Mouse (Mus musculus) forebrain, embryonic 10.5 days (tissue): ENCODE data around the gene Supt5. TPM values are rescaled to one million over a fixed set of nuclear protein-coding genes. Genes with fewer than 3 reads are reported as not detected.

Experiments
- DNase-seq: peaks from one replicate; pipeline ENCODE4 v3.0.0-alpha.2; 2017; ENCODE audit warnings: low spot score; ENCODE audit errors: extremely low spot score
- H3K27ac ChIP-seq: fragments of 300-500 bp; sonication (generic); 2 replicates; pipeline ENCODE4 v1.5.1; 2016; ENCODE audit warnings: mild to moderate bottlenecking
- H3K27me3 ChIP-seq: fragments of 300-500 bp; sonication (generic); 2 replicates; pipeline ENCODE4 v1.6.1; 2016; ENCODE audit warnings: mild to moderate bottlenecking; ENCODE audit not compliant: poor library complexity, severe bottlenecking
- H3K36me3 ChIP-seq: fragments of 300-500 bp; sonication (generic); replicated peaks from 2 replicates; pipeline ENCODE4 v1.6.1; 2016; ENCODE audit warnings: mild to moderate bottlenecking, moderate library complexity
- H3K4me1 ChIP-seq: fragments of 300-500 bp; sonication (generic); 2 replicates; pipeline ENCODE4 v1.6.1; 2016
- H3K4me3 ChIP-seq: fragments of 300-500 bp; sonication (generic); 2 replicates; pipeline ENCODE4 v1.5.1; 2016; ENCODE audit warnings: mild to moderate bottlenecking, moderate library complexity
- H3K9me3 ChIP-seq: fragments of 300-500 bp; sonication (generic); 2 replicates; pipeline ENCODE4 v1.6.1; 2016; ENCODE audit warnings: mild to moderate bottlenecking, moderate library complexity
- WGBS: fragments of 180-500 bp; shearing (Covaris S2); methylation state at CpG from one replicate; pipeline ENCODE4 v1.1.7; 2016; 5-methylcytosine and 5-hydroxymethylcytosine counted together
- polyA plus RNA-seq: library from polyadenylated mRNA; unstranded; fragments of >200 nt; fragmentation: Nextera tagmentation; extraction: Ambion mirVana; gene quantifications from 2 replicates; pipeline ENCODE4 v1.2.1, GENCODE M21; 2016

Gene Supt5
- polyA plus RNA-seq, 1 experiment from 2014 or later: 118 TPM

DNA sequence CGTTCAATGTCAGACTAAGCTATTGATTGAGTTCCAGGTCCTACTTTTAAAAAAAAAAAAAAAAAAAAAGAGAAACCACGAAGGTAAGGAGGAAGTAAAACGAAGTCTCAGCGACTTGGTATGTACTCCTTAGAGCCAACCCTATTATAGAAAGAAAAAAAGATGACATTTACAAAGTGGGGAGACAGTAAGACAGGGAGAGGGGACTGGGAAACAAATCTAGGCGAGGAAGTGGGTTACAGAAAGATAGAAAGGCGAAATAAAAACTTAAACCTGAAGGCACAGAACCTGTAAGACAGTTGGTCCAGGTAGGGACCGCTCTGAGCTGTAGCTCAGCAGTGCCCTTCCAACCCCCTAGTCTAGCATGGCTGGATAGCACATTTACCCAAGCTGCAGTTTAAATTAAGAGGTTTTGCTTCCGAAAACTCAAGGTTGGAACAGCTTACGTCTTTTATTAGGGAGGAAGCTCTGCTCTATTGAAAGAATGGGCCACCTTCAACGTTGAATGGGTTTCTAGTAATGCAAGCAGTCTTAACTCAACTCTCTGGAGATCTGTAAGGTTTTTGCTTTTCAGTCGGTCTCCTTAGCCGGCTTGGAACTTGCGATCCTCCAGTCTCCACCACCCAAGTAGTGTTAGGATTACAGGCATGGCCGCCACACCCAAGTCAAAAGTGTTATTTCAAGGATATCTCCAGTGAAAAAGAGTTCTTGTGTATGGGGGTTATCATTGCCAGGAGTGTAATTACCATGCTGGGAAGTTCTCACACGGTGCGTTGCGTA is 41.9 kb upstream of the Supt5 start, which contains the start of gene Zfp36:
Zfp36 (minus strand) TSS at position 17 of the 780 bp plus-strand sequence.
- Histone ChIP-seq H3K36me3 (peaks cover 16% of the 10 kb centered on the region), H3K4me3 (peak within 1 kb of the TSS; percentile 69), H3K9me3 (no peaks in the 10 kb centered on the region), H3K4me1 (peaks cover 81% of the 10 kb centered on the region), H3K27me3 (peaks cover 14% of the 10 kb centered on the region), H3K27ac (peak within 1 kb of the TSS; percentile 90)
- no peak for DNase-seq
- 57% methylated on average over 17 of the region's 17 CpGs for WGBS

DNA sequence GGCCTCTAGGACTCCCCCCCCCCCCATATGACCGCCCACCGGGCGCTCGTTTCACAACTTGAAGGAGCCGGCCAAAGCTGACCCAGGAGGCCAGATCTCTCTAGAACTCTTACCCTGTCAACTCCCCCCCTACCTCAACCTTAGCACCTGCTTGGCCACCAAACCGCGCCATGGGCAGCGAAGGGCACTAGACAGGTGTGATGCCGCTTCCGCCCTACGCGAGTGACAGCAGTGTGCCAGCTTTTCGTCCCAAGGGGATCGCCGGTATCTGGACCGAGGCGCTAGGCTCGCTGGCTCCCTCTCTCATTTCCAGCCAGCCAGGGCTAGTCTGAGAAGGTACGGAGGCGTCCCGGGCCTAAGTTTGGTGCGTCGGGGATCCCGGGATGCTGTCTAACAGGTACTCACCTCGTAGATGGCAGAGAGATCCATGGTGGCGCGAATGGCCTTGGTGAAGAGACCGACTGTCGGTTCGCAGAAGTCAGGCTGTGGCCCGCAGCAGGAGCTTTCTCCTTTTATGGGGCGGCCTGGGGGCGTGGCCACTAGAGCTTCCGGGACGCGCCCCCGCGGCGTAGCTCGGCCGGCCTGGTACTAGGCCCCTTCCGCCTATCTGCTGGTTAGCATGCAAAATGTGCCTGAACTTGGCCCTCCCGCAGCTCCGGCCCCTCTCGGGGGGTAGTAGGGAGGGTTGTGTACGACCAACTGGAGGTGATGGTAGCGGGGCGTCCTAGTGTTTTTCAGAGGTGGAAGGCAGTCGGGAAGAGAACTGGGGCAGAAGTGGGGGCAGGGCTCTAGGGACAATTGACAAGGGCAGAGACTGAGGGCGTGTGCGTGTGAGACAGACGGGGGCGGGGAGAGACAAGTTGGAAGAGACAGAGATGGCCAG is 40.5 kb upstream of the Supt5 start:
- H3K27ac ChIP-seq: peak overlapping the region; percentile 90
- H3K36me3 ChIP-seq: peaks cover 9% of the 10 kb centered on the region
- H3K4me3 ChIP-seq: peak overlapping the region; percentile 69
- peaks cover 91% of the 10 kb centered on the region for H3K4me1 ChIP-seq
- DNase-seq: peak; percentile 81
- peaks cover 14% of the 10 kb centered on the region for H3K27me3 ChIP-seq
- H3K9me3 ChIP-seq: no peaks in the 10 kb centered on the region
- WGBS: under 1% methylated on average over 53 of the region's 53 CpGs

DNA sequence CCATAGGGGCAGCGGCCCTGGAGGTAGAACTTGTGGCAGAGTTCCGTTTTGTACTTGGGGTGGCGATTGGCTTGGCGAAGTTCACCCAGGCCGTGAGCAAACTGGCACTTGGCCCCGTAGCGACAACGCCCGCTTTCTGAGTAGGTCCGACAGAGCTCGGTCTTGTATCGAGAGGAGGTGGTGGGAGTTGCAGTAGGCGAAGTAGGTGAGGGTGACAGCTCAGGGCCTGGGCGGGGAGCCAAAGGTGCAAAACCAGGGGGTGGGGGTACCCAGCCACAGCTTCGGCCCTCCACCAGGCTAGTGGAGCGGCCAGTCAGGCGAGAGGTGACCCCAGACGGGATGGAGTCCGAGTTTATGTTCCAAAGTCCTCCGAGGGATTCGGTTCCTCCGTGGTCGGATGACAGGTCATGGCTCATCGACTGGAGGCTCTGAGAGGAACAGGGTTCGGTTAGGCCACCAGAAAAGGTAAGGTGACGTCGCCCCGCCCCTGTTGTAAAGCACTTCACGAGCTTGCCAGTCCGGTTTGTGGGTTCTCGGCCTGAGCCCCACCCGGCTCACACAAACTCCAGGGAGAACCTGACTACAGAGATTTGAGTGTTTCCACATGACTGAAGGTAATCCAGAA is 39.6 kb upstream of the Supt5 start:
- Histone ChIP-seq H3K36me3 (peaks cover 9% of the 10 kb centered on the region), H3K4me3 (peak overlapping the region; percentile 69), H3K27ac (peak overlapping the region; percentile 90), H3K4me1 (peaks cover 92% of the 10 kb centered on the region), H3K27me3 (peaks cover 14% of the 10 kb centered on the region), H3K9me3 (no peaks in the 10 kb centered on the region)
- WGBS: 53% methylated on average over 32 of the region's 32 CpGs
- DNase-seq: no peak

DNA sequence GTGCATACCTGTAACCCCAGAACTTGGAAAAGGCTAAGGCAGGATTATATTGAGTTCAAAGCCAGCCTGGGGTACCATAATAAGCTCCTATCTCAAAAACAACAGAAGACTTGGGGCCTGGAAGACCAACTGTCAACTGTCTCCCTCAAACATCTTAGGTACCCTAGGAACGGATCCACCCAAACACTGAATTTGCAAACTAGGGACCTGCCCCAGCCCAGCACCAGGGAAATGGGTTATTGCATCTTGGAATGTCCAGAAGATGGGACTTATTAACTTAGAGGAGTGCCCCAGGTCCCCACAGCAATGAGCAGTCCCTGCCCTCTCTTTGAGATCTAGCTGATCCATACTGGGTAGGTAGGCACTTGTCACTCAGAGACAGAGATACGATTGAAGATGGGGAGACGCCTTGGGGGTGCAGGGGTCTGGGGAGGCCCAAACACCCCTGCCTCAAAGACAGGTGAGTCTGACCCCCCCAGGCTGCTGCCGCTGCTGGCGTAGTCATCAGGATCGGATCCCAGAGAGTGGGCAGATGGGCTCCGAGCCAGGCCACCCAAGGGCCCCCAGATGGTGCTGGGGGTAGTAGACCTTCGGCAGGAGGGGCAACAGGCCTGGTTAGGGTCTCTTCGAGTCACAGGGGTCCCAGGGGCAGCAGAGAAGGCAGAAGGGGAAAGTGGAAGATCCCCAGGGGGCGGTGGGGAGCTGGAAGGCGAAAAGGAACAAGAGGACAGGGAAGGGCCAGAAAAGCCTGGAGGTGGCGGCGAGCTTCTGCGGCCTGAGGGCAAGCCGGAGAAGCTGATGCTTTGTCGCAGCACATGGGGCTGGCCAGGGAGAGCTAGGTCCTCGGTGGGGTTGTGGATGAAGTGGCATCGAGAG is 38.9 kb upstream of the Supt5 start:
- WGBS: 78% methylated on average over 18 of the region's 18 CpGs
- H3K36me3 ChIP-seq: peaks cover 9% of the 10 kb centered on the region
- peaks cover 85% of the 10 kb centered on the region for H3K4me1 ChIP-seq
- DNase-seq: no peak
- H3K9me3 ChIP-seq: no peaks in the 10 kb centered on the region
- peaks cover 14% of the 10 kb centered on the region for H3K27me3 ChIP-seq
- H3K27ac ChIP-seq: peak overlapping the region; percentile 90; the same call in 1 of the 2 replicates
- peak overlapping the region; percentile 69 for H3K4me3 ChIP-seq

DNA sequence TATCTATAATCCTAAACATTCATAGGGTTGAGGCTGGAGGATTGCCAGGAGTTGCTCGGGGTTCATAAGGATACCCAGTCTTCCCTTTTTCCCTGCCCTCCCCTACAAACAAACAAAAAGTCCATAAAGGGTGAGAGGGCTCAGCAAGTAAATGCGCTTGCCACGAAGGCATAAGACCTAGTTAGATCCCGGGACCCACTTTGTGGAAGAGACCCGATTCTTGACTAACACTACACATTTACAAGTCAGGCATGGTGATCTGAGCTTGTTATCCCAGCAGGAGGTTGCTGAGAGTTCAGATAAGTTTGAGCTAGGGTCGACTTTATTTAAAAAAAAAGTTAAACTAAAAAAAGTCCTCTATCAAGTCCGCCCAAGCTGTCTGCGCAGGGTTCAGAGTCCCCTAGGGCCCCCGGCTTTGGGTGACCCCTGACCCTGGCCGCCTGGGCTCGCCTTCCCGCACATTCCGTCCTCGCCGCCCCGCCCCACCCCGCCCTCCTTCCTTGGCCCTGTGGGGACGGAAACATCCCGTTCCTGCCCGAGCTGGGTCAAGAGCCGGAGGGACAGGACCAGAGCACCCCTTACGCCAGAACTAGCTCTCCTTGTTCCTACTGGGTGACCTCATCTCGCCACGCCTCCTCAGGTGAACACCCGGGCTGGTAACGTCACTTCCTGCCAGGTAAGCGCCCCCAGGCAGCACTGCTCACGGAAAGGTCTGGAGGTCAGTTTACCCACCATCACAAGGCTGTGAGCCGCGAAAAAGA is 37.6 kb upstream of the Supt5 start:
- H3K27ac ChIP-seq: peak overlapping the region; percentile 90
- peak overlapping the region; percentile 69 for H3K4me3 ChIP-seq
- peaks cover 74% of the 10 kb centered on the region for H3K4me1 ChIP-seq
- 2% methylated on average over 30 of the region's 30 CpGs for WGBS
- peak; percentile 55 for DNase-seq
- H3K9me3 ChIP-seq: no peaks in the 10 kb centered on the region
- H3K27me3 ChIP-seq: peaks cover 14% of the 10 kb centered on the region
- H3K36me3 ChIP-seq: peaks cover 9% of the 10 kb centered on the region

DNA sequence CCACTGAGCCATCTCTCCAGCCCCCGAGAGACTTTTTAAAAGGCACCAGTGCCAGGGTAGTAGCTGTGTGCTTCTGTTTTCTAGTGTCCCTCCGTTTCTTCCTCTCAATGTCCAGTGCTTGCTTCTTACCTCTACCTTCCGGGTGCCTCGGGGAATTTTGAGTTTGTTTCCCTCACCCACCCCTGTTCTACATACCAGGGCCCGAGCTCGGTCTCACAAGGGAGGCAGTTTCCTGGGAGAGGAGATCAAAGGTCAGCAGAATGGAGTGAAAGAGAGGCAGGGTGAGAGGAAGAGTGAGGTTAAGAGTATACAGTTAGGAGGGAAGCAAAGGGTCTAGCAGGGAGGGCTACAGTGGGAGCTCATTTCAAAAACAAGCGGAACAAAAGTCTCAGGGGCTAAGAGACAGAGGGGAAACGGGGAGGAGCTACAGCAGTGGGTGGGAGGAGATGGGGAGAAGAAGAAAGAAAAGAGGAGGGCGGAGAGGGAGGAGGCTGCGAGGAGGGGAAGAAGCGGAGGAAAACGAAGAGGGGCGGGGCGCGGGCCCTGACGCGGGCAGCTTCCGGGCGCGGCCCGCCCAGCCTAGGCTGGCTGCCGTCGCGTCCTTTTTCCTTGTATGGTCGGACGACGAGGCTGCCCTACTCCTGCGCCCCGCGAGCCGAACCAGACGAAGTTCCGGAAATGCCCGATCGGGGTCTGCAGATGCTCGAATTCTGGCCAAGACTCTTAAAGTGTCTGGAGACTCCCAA is 36.8 kb upstream of the Supt5 start:
- no peaks in the 10 kb centered on the region for H3K9me3 ChIP-seq
- H3K27ac ChIP-seq: peak overlapping the region; percentile 90
- peak; percentile 90 for DNase-seq
- peaks cover 14% of the 10 kb centered on the region for H3K27me3 ChIP-seq
- H3K36me3 ChIP-seq: peaks cover 11% of the 10 kb centered on the region
- peak overlapping the region; percentile 69 for H3K4me3 ChIP-seq
- WGBS: under 1% methylated on average over 36 of the region's 36 CpGs
- peaks cover 74% of the 10 kb centered on the region for H3K4me1 ChIP-seq

DNA sequence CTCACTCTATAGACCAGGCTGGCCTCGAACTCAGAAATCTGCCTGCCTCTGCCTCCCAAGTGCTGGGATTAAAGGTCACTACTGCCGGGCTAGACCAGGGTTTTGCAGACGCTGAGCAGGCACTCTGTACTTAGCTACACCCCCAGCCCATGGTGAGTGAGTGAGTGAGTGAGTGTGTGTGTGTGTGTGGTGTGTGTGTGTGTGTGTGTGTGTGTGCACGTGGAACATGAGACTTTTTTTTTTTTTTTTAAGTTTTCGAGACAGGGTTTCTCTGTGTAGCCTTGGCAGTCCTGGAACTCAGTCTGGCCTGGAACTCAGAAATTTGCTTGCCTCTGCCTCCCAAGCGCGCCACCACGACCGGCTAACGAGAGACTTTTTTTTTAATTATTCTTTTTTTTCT is 36.1 kb upstream of the Supt5 start:
- peak overlapping the region; percentile 90 for H3K27ac ChIP-seq
- peaks cover 74% of the 10 kb centered on the region for H3K4me1 ChIP-seq
- DNase-seq: no peak
- WGBS: 89% methylated on average over 10 of the region's 10 CpGs
- peaks cover 14% of the 10 kb centered on the region for H3K27me3 ChIP-seq
- H3K36me3 ChIP-seq: peaks cover 18% of the 10 kb centered on the region
- peak overlapping the region; percentile 69 for H3K4me3 ChIP-seq
- H3K9me3 ChIP-seq: no peaks in the 10 kb centered on the region

DNA sequence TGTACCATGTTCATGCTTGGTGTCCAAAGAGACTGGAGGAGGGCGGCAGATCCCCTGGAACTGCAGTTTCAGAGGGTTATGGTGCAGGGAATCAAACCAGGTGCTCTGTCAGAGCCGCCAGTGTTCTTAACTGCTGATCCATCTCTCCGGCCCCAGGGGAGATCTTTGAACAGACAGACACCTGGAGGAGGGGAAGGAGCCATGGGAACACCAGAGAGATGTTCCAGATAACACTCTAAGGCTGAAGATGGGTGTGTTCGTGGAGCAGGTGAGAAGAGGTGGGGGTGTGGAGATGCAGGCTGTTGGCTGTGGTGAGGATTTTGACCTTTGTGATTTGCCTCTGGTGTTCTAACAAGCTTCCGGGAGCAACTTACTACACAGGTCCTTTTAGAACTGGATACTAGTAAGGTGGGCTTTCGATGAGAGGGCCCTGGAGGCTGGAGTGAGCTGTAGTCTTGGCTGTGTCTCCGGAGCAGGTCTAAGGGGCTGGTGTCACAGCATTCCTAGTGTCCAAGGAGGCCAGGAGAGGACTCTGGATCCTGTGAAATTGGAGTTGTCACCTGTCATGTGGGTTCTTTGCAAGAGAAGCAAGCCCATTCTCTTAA is 35.4 kb upstream of the Supt5 start:
- H3K27me3 ChIP-seq: peaks cover 14% of the 10 kb centered on the region

DNA sequence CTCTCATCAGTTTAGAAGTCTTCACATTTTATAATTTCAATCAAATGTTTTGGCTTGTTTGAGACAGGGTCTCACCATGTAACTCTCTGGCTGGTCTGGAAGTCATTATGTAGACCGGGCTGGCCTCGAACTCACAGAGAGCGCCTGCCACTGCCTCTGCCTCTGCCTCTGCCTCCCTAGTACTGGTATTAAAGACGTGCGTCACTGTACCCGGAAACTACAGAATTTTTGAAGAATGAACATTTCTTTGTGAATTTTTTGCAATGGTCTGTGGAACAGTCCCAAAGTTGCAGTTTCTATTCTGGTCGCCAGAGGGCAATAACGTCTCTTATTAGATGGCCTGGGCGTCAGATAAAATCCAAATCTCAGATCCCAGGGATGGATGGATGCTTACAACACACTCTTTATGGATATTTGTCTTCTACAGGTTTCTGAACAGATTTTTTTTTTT is 34.6 kb upstream of the Supt5 start:
- peaks cover 11% of the 10 kb centered on the region for H3K27me3 ChIP-seq
- WGBS: under 1% methylated on average over 9 of the region's 9 CpGs
- peak; percentile 78 for DNase-seq
- peak overlapping the region; percentile 98 for H3K27ac ChIP-seq
- peaks cover 32% of the 10 kb centered on the region for H3K36me3 ChIP-seq
- peak overlapping the region; percentile 90 for H3K4me3 ChIP-seq
- H3K4me1 ChIP-seq: peaks cover 72% of the 10 kb centered on the region
- no peaks in the 10 kb centered on the region for H3K9me3 ChIP-seq

More for the DNA sequence above, 35.4 kb upstream of the Supt5 start:
- Histone ChIP-seq H3K9me3 (no peaks in the 10 kb centered on the region), H3K36me3 (peaks cover 25% of the 10 kb centered on the region), H3K4me3 (0 out of 2 replicates have a peak overlapping the region, but pooled peaks have one; percentile 5), H3K27ac (peak overlapping the region; percentile 90; the same call in 1 of the 2 replicates), H3K4me1 (peaks cover 74% of the 10 kb centered on the region)
- 80% methylated on average over 7 of the region's 7 CpGs for WGBS
- DNase-seq: no peak

DNA sequence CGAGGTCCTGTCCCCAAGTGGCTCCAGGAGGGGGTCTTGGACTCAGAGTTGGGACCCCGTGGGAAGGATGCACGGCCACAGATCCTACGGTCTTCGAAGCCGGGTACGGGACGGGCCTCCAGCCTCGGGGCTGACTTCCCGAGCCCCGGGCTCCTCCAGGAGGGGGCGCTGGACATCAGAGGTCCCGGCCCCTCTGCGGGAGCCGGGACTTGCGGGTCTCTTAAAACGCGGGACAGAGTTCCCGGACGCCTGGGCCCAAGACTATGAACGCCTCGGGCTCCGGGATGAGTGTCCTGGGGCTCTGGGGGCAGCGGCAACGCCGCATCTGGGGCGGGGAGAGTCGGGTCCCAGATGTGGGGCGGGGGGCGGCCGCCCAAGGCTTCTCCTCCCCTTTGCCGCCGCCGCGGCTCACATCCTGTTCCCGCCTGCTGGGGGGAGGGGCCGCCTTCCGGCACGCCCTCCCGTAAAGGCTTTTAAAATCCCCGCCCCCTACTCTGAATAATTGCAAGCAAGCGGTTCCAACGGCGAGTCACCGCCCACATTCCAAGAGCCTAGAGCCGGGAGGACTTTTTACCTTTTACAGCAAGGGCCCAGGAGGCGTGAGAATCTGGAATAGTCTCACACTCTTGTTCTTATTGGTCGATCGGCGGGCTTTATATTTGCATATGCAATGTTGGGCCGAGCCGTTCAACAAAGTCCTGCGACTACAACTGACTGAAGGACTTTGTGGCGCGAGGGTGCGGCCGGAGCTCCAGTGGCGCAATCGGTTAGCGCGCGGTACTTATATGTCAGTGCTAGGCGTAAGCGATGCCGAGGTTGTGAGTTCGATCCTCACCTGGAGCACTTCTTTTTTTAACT is 33.9 kb upstream of the Supt5 start, which contains the start of gene Plekhg2:
Plekhg2 (minus strand) TSS at position 349 of the 858 bp plus-strand sequence.
- DNase-seq: peak; percentile 98
- peaks cover 4% of the 10 kb centered on the region for H3K27me3 ChIP-seq
- H3K36me3 ChIP-seq: peaks cover 32% of the 10 kb centered on the region
- H3K4me3 ChIP-seq: peak within 1 kb of the TSS; percentile 90
- under 1% methylated on average over 66 of the region's 66 CpGs for WGBS
- H3K4me1 ChIP-seq: peaks cover 69% of the 10 kb centered on the region
- no peaks in the 10 kb centered on the region for H3K9me3 ChIP-seq
- H3K27ac ChIP-seq: peak within 1 kb of the TSS; percentile 98
